Mouse (Mus musculus) kidney, embryonic 14.5 days (tissue): ENCODE results near the gene Tmem269. TPM values are rescaled to one million over a fixed set of nuclear protein-coding genes. Genes with fewer than 3 reads are reported as not detected.

ENCODE experiments used
- ATAC-seq: fragments of 200-750 bp; cut with Nextera tagmentation; 2 replicates; pipeline ENCODE4 v1.8.0; 2017; ENCODE audit warnings: moderate number of reproducible peaks, mild to moderate bottlenecking, moderate TSS enrichment, moderate library complexity; ENCODE audit not compliant: low FRiP score, low TSS enrichment
- H3K27ac ChIP-seq: fragments of 300-500 bp; sonication (generic); 2 replicates; pipeline ENCODE4 v1.5.1; 2014; ENCODE audit warnings: low read depth, mild to moderate bottlenecking, low read length, moderate library complexity, mixed read lengths
- H3K27me3 ChIP-seq: fragments of 300-500 bp; sonication (generic); 2 replicates; pipeline ENCODE4 v1.6.1; 2014; ENCODE audit warnings: mild to moderate bottlenecking, low read length; ENCODE audit not compliant: control insufficient read depth, insufficient read depth
- H3K36me3 ChIP-seq: fragments of 300-500 bp; sonication (generic); 2 replicates; pipeline ENCODE4 v1.6.1; 2014; ENCODE audit warnings: low read length, mixed read lengths; ENCODE audit not compliant: control insufficient read depth, insufficient read depth
- H3K4me1 ChIP-seq: fragments of 300-500 bp; sonication (generic); 2 replicates; pipeline ENCODE4 v1.6.1; 2014; ENCODE audit warnings: low read length, mixed read lengths; ENCODE audit not compliant: control insufficient read depth, insufficient read depth
- H3K4me2 ChIP-seq: fragments of 300-500 bp; sonication (generic); replicated peaks from 2 replicates; pipeline ENCODE4 v1.6.1; 2014; ENCODE audit warnings: low read depth, mild to moderate bottlenecking, low read length
- H3K4me3 ChIP-seq: fragments of 300-500 bp; sonication (generic); 2 replicates; pipeline ENCODE4 v1.5.1; 2014; ENCODE audit warnings: mild to moderate bottlenecking, low read length
- H3K9ac ChIP-seq: fragments of 300-500 bp; sonication (generic); 2 replicates; pipeline ENCODE4 v1.6.1; 2014; ENCODE audit warnings: low read depth, mild to moderate bottlenecking, low read length, moderate library complexity
- H3K9me3 ChIP-seq: fragments of 300-500 bp; sonication (generic); 2 replicates; pipeline ENCODE4 v1.6.1; 2016; ENCODE audit warnings: low read length; ENCODE audit not compliant: control insufficient read depth
- WGBS: fragments of 180-500 bp; shearing (Covaris S2); extraction: QIAGEN DNeasy Blood & Tissue Kit; methylation state at CpG from one replicate; pipeline ENCODE4 v1.1.7; 2014; 5-methylcytosine and 5-hydroxymethylcytosine counted together
- polyA plus RNA-seq: library from polyadenylated mRNA; unstranded; fragments of >200 nt; fragmentation: Nextera tagmentation; extraction: Ambion mirVana; gene quantifications from 2 replicates; pipeline ENCODE4 v1.2.1, GENCODE M21; 2014

Tmem269 gene
- polyA plus RNA-seq, 1 experiment from 2014 or later: not detected

DNA sequence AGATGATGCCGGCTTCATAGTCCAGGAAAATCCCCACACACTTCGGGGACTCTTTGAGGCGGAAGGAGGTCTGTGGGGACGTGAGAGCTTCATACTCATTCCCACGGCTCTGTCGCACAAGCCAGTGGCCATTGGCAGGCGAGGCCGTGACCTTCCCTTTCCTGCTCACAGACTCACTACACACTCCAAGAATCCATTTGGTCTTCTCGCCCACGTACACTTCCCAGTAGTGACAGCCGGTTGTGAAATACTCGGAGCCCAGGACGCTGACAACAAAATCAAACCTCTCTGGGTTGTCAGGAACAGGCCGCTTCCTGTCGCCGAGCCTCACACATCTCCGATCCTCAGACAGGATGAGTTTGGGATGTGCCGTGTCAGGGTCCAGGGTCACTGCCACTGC, 39.7 kb downstream of the Tmem269 start:
- Histone ChIP-seq H3K4me1 (no peaks in the 10 kb centered on the region), H3K9me3 (no peaks in the 10 kb centered on the region), H3K9ac (no peak overlapping the region), H3K27me3 (no peaks in the 10 kb centered on the region), H3K4me2 (no peak overlapping the region; the same call in 1 of the 2 replicates), H3K4me3 (no peak overlapping the region), H3K27ac (no peak overlapping the region), H3K36me3 (no peaks in the 10 kb centered on the region)
- 39% methylated on average over 18 of the region's 18 CpGs for WGBS
- no peak for ATAC-seq

DNA sequence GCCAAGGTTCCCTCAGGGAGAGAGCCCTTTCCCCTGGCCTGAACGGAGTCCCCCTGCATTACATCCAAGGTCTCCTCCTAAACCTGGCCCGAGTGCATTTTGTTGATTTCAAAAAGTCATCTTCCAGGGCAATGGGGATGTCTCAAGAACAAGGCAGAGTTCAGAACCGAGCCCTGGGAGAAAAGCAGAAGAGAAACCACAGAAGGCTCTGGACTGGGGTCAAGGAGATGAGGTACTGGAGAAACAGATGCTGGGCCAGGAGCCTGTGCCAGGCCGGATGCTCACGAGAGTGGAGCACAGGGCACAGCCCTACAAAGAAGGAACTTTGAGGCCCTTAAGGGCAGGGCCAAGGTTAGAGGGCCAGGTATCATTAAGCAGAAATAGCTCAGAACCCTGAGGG, 40.3 kb downstream of the Tmem269 start:
- Histone ChIP-seq H3K9ac (no peak overlapping the region), H3K27ac (no peak overlapping the region), H3K4me2 (no peak overlapping the region), H3K36me3 (no peaks in the 10 kb centered on the region), H3K4me3 (no peak overlapping the region), H3K4me1 (0 out of 2 replicates have a peak, but pooled peaks cover 3% of the 10 kb centered on the region), H3K27me3 (no peaks in the 10 kb centered on the region), H3K9me3 (no peaks in the 10 kb centered on the region)
- no peak for ATAC-seq
- WGBS: 76% methylated on average over 5 of the region's 5 CpGs

DNA sequence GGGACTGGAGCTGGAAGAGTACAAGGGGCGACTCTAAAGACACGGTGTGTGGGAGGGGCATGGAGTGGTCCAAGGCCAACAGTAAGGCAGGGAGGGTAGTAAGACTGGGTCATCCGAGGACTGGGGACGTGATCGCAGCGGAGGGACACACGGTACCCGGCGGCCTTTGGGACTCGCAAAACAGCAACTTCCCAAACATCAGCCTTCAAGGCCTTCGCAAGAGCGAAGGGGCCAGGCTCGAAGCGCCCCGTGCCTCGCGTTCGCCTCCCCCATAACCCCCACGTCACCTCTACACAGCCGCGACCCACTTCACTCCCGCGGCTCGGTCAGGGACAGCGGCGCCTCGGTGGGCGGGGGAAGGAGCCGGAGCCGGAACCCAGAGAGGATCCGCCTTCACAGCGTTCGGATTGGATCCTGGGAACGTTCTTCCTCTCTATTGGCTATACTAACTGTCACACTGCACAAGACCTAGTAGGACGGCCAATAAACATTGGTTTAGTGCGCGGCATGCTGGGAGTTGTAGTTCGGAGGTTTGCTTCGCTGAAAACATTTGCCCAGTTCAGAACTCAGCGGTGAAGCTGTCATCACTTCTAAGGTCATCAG, 44.1 kb downstream of the Tmem269 start, which contains the start of gene Zfp691:
Gene Zfp691 (minus strand): TSS at position 345 of the 603 bp plus-strand sequence.
- peaks cover 16% of the 10 kb centered on the region for H3K36me3 ChIP-seq
- peak; percentile 100 for ATAC-seq
- 0 out of 2 replicates have a peak, but pooled peaks cover 3% of the 10 kb centered on the region for H3K4me1 ChIP-seq
- H3K9me3 ChIP-seq: no peaks in the 10 kb centered on the region
- H3K27ac ChIP-seq: no peak within 1 kb of the TSS; the same call in 1 of the 2 replicates
- H3K4me3 ChIP-seq: peak within 1 kb of the TSS; percentile 80
- no peaks in the 10 kb centered on the region for H3K27me3 ChIP-seq
- H3K9ac ChIP-seq: peak within 1 kb of the TSS; percentile 80
- peak within 1 kb of the TSS; percentile 79 for H3K4me2 ChIP-seq
- under 1% methylated on average over 40 of the region's 40 CpGs for WGBS

DNA sequence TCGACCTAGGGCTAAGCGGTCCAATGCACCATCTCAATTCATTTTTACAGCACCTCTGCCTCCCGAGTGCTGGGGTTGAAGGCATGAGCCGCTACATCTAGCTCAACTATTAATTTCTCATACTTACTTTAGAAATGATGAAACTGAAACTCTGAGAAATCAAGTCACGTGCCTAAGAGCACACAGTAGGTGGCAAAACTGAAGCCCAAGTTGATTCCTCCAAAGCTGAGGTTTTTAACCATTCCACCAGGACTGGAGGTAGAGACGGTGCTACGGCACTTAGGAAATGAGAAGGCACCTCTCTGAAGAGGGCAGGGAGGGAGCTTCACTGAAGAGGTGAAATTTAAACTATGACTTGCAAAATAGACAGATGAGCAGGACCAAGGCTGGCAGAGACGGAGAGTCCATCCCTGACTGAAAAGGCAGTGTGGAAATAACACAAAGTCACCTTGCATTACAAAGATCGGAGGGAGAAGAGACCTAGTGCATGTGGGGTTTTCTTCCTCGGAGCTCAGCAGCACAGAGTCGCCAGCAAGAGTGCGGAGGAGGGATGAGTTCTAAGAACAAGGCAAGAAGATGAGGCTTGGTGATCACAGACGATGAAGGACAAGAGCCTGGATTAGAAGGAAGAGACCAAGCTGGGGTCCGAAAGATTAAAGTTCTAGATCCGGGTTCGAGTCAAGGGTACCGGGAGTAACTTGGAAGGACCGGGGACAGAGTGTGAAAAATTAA, 44.9 kb downstream of the Tmem269 start:
- H3K4me3 ChIP-seq: peak overlapping the region; percentile 80
- peaks cover 24% of the 10 kb centered on the region for H3K36me3 ChIP-seq
- H3K4me1 ChIP-seq: 0 out of 2 replicates have a peak, but pooled peaks cover 3% of the 10 kb centered on the region
- peak overlapping the region; percentile 79 for H3K4me2 ChIP-seq
- no peaks in the 10 kb centered on the region for H3K27me3 ChIP-seq
- WGBS: 39% methylated on average over 18 of the region's 18 CpGs
- no peak for ATAC-seq
- H3K9me3 ChIP-seq: no peaks in the 10 kb centered on the region
- peak overlapping the region; percentile 80 for H3K9ac ChIP-seq
- H3K27ac ChIP-seq: no peak overlapping the region

DNA sequence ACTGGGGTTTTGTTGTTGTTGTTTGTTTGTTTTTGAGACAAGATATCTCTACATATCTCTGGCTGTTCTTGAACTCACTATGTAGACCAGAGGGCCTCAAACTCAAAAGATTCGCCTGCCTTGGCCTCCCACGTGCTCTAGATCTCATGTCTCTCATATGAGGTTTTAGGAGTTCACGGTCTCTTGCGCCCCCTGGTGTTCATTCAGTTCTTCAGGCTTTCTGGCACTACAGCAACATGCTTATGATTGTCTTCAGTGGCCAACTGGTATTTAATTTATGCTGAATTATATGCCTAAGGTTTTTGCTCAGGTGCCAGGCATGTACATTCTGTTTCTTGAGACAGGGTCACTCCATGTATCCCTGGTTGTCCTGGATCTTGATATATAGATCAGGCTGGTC, 50.4 kb downstream of the Tmem269 start:
- H3K27ac ChIP-seq: no peak overlapping the region
- no peaks in the 10 kb centered on the region for H3K4me1 ChIP-seq
- H3K4me3 ChIP-seq: no peak overlapping the region
- peaks cover 24% of the 10 kb centered on the region for H3K36me3 ChIP-seq
- no peak overlapping the region for H3K9ac ChIP-seq
- H3K4me2 ChIP-seq: no peak overlapping the region
- ATAC-seq: no peak
- 6% methylated on average over 4 of the region's 4 CpGs for WGBS
- no peaks in the 10 kb centered on the region for H3K27me3 ChIP-seq
- H3K9me3 ChIP-seq: no peaks in the 10 kb centered on the region

DNA sequence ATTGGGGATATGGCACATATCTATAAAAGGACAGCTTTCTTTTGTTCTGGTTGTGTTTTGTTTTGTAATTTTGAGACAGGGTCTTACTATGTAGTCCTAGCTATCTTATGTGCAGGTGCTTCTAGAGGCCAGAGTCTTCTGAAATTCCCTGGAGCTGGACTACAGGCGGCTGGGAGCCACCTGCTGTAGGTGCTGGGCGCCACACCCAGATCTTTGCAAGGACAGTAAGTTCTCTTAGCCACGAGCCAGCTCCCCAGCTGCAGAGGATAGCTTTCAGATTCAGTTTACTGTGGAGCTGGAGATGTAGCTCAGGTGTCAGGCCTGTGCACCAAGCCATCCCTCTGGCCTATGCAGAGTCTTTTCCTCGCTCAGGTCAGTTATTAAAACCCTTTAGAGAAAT, 50.9 kb downstream of the Tmem269 start:
- WGBS: 81% methylated on average over 4 of the region's 4 CpGs
- no peak for ATAC-seq
- Histone ChIP-seq H3K27ac (no peak overlapping the region), H3K9me3 (no peaks in the 10 kb centered on the region), H3K27me3 (no peaks in the 10 kb centered on the region), H3K4me2 (no peak overlapping the region), H3K36me3 (peaks cover 24% of the 10 kb centered on the region), H3K4me3 (no peak overlapping the region), H3K4me1 (no peaks in the 10 kb centered on the region), H3K9ac (no peak overlapping the region)

DNA sequence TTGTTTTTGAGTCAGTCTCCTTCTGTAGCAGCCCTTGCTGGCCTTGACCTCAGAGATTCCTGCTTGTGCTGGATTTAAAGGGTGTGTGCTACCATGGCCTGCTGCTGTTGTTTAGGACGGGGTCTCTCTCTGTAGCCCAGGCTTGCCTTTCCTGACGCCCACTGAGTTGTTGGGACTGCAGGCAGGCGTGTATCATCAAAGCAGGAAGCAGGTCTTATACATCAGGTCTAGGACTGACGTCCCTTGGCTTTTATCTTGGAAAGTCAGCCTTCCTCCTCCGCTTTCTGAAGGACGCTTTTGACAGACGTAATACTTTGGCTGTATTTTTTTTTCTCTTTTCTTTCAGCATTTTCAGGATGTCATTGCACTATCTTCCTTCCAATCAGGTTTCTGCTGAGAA, 52.1 kb downstream of the Tmem269 start:
- no peak for ATAC-seq
- Histone ChIP-seq H3K9ac (no peak overlapping the region), H3K4me1 (no peaks in the 10 kb centered on the region), H3K27me3 (no peaks in the 10 kb centered on the region), H3K4me3 (no peak overlapping the region), H3K36me3 (peaks cover 24% of the 10 kb centered on the region), H3K9me3 (no peaks in the 10 kb centered on the region), H3K27ac (no peak overlapping the region), H3K4me2 (no peak overlapping the region)
- WGBS: 65% methylated on average over 7 of the region's 7 CpGs

DNA sequence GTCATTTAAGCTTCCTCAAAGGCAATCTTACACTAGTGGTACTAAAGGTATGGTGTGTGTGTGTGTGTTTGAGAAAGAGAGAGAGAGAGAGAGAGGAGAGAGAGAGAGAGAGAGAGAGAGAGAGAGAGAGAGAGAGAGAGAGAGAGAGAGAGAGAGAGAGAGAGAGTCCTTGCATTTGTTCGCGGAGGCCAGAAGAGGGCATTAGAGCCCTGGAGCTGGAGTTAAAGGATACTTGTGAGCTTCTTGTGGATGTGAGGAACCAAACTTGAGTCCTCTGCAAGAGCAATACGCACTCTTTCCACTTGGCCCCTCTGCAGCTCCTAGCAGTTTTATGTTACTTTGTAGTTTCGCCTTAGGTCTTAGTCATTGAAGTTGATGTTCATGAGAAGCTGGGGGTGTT, 55.0 kb downstream of the Tmem269 start:
- H3K27me3 ChIP-seq: no peaks in the 10 kb centered on the region
- H3K4me1 ChIP-seq: no peaks in the 10 kb centered on the region
- no peak overlapping the region for H3K27ac ChIP-seq
- no peak for ATAC-seq
- no peak overlapping the region for H3K4me2 ChIP-seq
- WGBS: 73% methylated on average over 4 of the region's 4 CpGs
- no peak overlapping the region for H3K9ac ChIP-seq
- no peaks in the 10 kb centered on the region for H3K36me3 ChIP-seq
- no peak overlapping the region for H3K4me3 ChIP-seq
- H3K9me3 ChIP-seq: no peaks in the 10 kb centered on the region

DNA sequence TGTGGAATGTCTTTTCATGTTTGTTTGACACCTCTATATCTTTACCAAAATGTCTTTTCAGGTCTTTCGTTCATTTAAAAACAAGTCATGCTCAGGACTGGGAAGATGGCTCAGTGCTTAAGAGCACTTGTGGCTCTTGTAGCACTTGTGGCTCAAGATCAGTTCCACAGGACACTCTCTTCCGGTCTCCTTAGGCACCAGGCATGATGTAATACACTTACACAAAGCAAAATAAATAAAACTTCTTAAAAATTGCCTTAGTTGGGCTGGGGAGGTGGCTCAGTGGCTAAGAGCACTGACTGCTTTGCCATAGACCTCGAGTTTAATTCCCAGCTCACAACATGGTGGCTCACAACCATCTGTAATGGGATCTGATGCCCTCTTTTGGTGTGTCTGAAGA, 56.7 kb downstream of the Tmem269 start:
- Histone ChIP-seq H3K9me3 (no peaks in the 10 kb centered on the region), H3K36me3 (no peaks in the 10 kb centered on the region), H3K4me2 (no peak overlapping the region), H3K27ac (no peak overlapping the region), H3K9ac (no peak overlapping the region), H3K4me3 (no peak overlapping the region), H3K27me3 (no peaks in the 10 kb centered on the region), H3K4me1 (no peaks in the 10 kb centered on the region)
- WGBS: 75% methylated on average over 3 of the region's 3 CpGs
- no peak for ATAC-seq
